Mouse (Mus musculus): ENCODE measurements around the gene Myzap. TPM values are rescaled to one million over a fixed set of nuclear protein-coding genes. Genes with fewer than 3 reads are reported as not detected.

Myzap gene
- polyA plus RNA-seq, 1 experiment: 4.1 TPM

GRCm38 (mm10) chr9:71586408-71586807 lies 5.8 kb downstream of the Myzap start:
- Histone ChIP-seq H3K27me3 (ENCODE audit: control insufficient read depth, insufficient read depth, low read length) (no peaks in the 10 kb centered on the region), H3K27ac (ENCODE audit: control insufficient read depth, insufficient read depth, low read depth, low read length) (no peak overlapping the region), H3K36me3 (ENCODE audit: control insufficient read depth, insufficient read depth, low read length) (no peaks in the 10 kb centered on the region), H3K4me1 (ENCODE audit: control insufficient read depth, insufficient read depth, low read length) (peaks cover 2% of the 10 kb centered on the region; the same call in 1 of the 2 replicates), H3K4me3 (ENCODE audit: control insufficient read depth, low read depth, low read length) (no peak overlapping the region)
- no peak for TF ChIP-seq CTCF (IDR thresholded peaks at IDR 0.05; ENCODE audit: control insufficient read depth, insufficient read depth, insufficient replicate concordance, low read depth, low read length)
- no peak for TF ChIP-seq POLR2A (IDR thresholded peaks at IDR 0.05; ENCODE audit: control insufficient read depth, low read depth, low read length)

- Histone ChIP-seq H3K27ac (ENCODE audit: control insufficient read depth, insufficient read depth, low read depth, low read length) (no peak overlapping the region), H3K4me1 (ENCODE audit: control insufficient read depth, insufficient read depth, low read length) (no peaks in the 10 kb centered on the region), H3K27me3 (ENCODE audit: control insufficient read depth, insufficient read depth, low read length) (no peaks in the 10 kb centered on the region), H3K4me3 (ENCODE audit: control insufficient read depth, low read depth, low read length) (no peak overlapping the region), H3K36me3 (ENCODE audit: control insufficient read depth, insufficient read depth, low read length) (no peaks in the 10 kb centered on the region)
- no peak for TF ChIP-seq CTCF (IDR thresholded peaks at IDR 0.05; ENCODE audit: control insufficient read depth, insufficient read depth, insufficient replicate concordance, low read depth, low read length)
- TF ChIP-seq POLR2A (IDR thresholded peaks at IDR 0.05; ENCODE audit: control insufficient read depth, low read depth, low read length): no peak
These were observed 9.4 kb downstream of the Myzap start for GRCm38 (mm10) chr9:71582771-71583170.

GRCm38 (mm10) chr9:71578896-71579564 lies 13.1 kb downstream of the Myzap start:
- no peak overlapping the region for H3K4me3 ChIP-seq (ENCODE audit: control insufficient read depth, low read depth, low read length)
- no peak overlapping the region for H3K27ac ChIP-seq (ENCODE audit: control insufficient read depth, insufficient read depth, low read depth, low read length)
- H3K4me1 ChIP-seq (ENCODE audit: control insufficient read depth, insufficient read depth, low read length): no peaks in the 10 kb centered on the region

GRCm38 (mm10) chr9:71574440-71574839 lies 17.7 kb downstream of the Myzap start:
- TF ChIP-seq POLR2A (IDR thresholded peaks at IDR 0.05; ENCODE audit: control insufficient read depth, low read depth, low read length) (no peak), CTCF (IDR thresholded peaks at IDR 0.05; ENCODE audit: control insufficient read depth, insufficient read depth, insufficient replicate concordance, low read depth, low read length) (no peak)
- Histone ChIP-seq H3K27ac (ENCODE audit: control insufficient read depth, insufficient read depth, low read depth, low read length) (no peak overlapping the region), H3K36me3 (ENCODE audit: control insufficient read depth, insufficient read depth, low read length) (no peaks in the 10 kb centered on the region), H3K4me3 (ENCODE audit: control insufficient read depth, low read depth, low read length) (no peak overlapping the region), H3K27me3 (ENCODE audit: control insufficient read depth, insufficient read depth, low read length) (no peaks in the 10 kb centered on the region), H3K4me1 (ENCODE audit: control insufficient read depth, insufficient read depth, low read length) (no peaks in the 10 kb centered on the region)

More at GRCm38 (mm10) chr9:71578896-71579564, 13.1 kb downstream of the Myzap start:
- Histone ChIP-seq H3K36me3 (ENCODE audit: control insufficient read depth, insufficient read depth, low read length) (no peaks in the 10 kb centered on the region), H3K27me3 (ENCODE audit: control insufficient read depth, insufficient read depth, low read length) (no peaks in the 10 kb centered on the region)
- TF ChIP-seq POLR2A (IDR thresholded peaks at IDR 0.05; ENCODE audit: control insufficient read depth, low read depth, low read length): no peak
- no peak for TF ChIP-seq CTCF (IDR thresholded peaks at IDR 0.05; ENCODE audit: control insufficient read depth, insufficient read depth, insufficient replicate concordance, low read depth, low read length)

- H3K27me3 ChIP-seq (ENCODE audit: control insufficient read depth, insufficient read depth, low read length): no peaks in the 10 kb centered on the region
- no peaks in the 10 kb centered on the region for H3K4me1 ChIP-seq (ENCODE audit: control insufficient read depth, insufficient read depth, low read length)
- TF ChIP-seq CTCF (IDR thresholded peaks at IDR 0.05; ENCODE audit: control insufficient read depth, insufficient read depth, insufficient replicate concordance, low read depth, low read length) (no peak), POLR2A (IDR thresholded peaks at IDR 0.05; ENCODE audit: control insufficient read depth, low read depth, low read length) (no peak)
- H3K27ac ChIP-seq (ENCODE audit: control insufficient read depth, insufficient read depth, low read depth, low read length): no peak overlapping the region
- H3K36me3 ChIP-seq (ENCODE audit: control insufficient read depth, insufficient read depth, low read length): no peaks in the 10 kb centered on the region
- no peak overlapping the region for H3K4me3 ChIP-seq (ENCODE audit: control insufficient read depth, low read depth, low read length)
These were observed 18.3 kb downstream of the Myzap start for GRCm38 (mm10) chr9:71573771-71574340.

GRCm38 (mm10) chr9:71571150-71571633 lies 21.0 kb downstream of the Myzap start:
- H3K27ac ChIP-seq (ENCODE audit: control insufficient read depth, insufficient read depth, low read depth, low read length): no peak overlapping the region
- TF ChIP-seq POLR2A (IDR thresholded peaks at IDR 0.05; ENCODE audit: control insufficient read depth, low read depth, low read length) (no peak), CTCF (IDR thresholded peaks at IDR 0.05; ENCODE audit: control insufficient read depth, insufficient read depth, insufficient replicate concordance, low read depth, low read length) (no peak)
- no peak overlapping the region for H3K4me3 ChIP-seq (ENCODE audit: control insufficient read depth, low read depth, low read length)
- H3K36me3 ChIP-seq (ENCODE audit: control insufficient read depth, insufficient read depth, low read length): no peaks in the 10 kb centered on the region
- no peaks in the 10 kb centered on the region for H3K27me3 ChIP-seq (ENCODE audit: control insufficient read depth, insufficient read depth, low read length)
- H3K4me1 ChIP-seq (ENCODE audit: control insufficient read depth, insufficient read depth, low read length): no peaks in the 10 kb centered on the region

- H3K27me3 ChIP-seq (ENCODE audit: control insufficient read depth, insufficient read depth, low read length): no peaks in the 10 kb centered on the region
- TF ChIP-seq POLR2A (IDR thresholded peaks at IDR 0.05; ENCODE audit: control insufficient read depth, low read depth, low read length) (no peak), CTCF (IDR thresholded peaks at IDR 0.05; ENCODE audit: control insufficient read depth, insufficient read depth, insufficient replicate concordance, low read depth, low read length) (no peak)
- H3K36me3 ChIP-seq (ENCODE audit: control insufficient read depth, insufficient read depth, low read length): no peaks in the 10 kb centered on the region
- H3K4me3 ChIP-seq (ENCODE audit: control insufficient read depth, low read depth, low read length): no peak overlapping the region
- H3K27ac ChIP-seq (ENCODE audit: control insufficient read depth, insufficient read depth, low read depth, low read length): no peak overlapping the region
- H3K4me1 ChIP-seq (ENCODE audit: control insufficient read depth, insufficient read depth, low read length): no peaks in the 10 kb centered on the region
These were observed 22.0 kb downstream of the Myzap start for GRCm38 (mm10) chr9:71570170-71570569.

Measured in testis, adult 2 months (tissue).